Mouse (Mus musculus): ENCODE measurements around the gene Rarb.

- TF ChIP-seq CTCF (IDR thresholded peaks at IDR 0.05; ENCODE audit: low read depth, low read length) (no peak), GATA1 (IDR thresholded peaks at IDR 0.05; ENCODE audit: borderline replicate concordance, low read length) (no peak), TAL1 (conservative IDR thresholded peaks at IDR 0.05; ENCODE audit: low read depth, low read length) (no peak), GATA2 (IDR thresholded peaks at IDR 0.05; ENCODE audit: borderline replicate concordance, low read depth, low read length) (no peak), POLR2AphosphoS5 (IDR thresholded peaks at IDR 0.05; ENCODE audit: insufficient replicate concordance, low read depth, low read length) (no peak)
These were observed 23.1 kb upstream of the Rarb start for GRCm38 (mm10) chr14:16842036-16842435.
